Mouse (Mus musculus) stomach, postnatal 0 days (tissue): ENCODE measurements around the gene Islr. TPM values are rescaled to one million over a fixed set of nuclear protein-coding genes. Genes with fewer than 3 reads are reported as not detected.

Source experiments
- ATAC-seq: fragments of 200-750 bp; cut with Nextera tagmentation; 2 replicates; pipeline ENCODE4 v1.8.0; 2017; ENCODE audit not compliant: low FRiP score, low TSS enrichment
- DNase-seq: peaks from one replicate; pipeline ENCODE4 v3.0.0-alpha.2; 2016; ENCODE audit warnings: low spot score
- H3K27ac ChIP-seq: fragments of 300-500 bp; sonication (generic); replicated peaks from 2 replicates; pipeline ENCODE4 v1.5.1; 2014; ENCODE audit warnings: mild to moderate bottlenecking, control low read depth
- H3K27me3 ChIP-seq: fragments of 300-500 bp; sonication (generic); 2 replicates; pipeline ENCODE4 v1.6.1; 2014; ENCODE audit warnings: low read length; ENCODE audit not compliant: control insufficient read depth, insufficient read depth
- H3K36me3 ChIP-seq: fragments of 300-500 bp; sonication (generic); 2 replicates; pipeline ENCODE4 v1.6.1; 2014; ENCODE audit warnings: low read length, mixed read lengths; ENCODE audit not compliant: control insufficient read depth, insufficient read depth
- H3K4me1 ChIP-seq: fragments of 300-500 bp; sonication (generic); replicated peaks from 2 replicates; pipeline ENCODE4 v1.6.1; 2014; ENCODE audit warnings: antibody characterized with exemption; ENCODE audit not compliant: control insufficient read depth, insufficient read depth
- H3K4me2 ChIP-seq: fragments of 300-500 bp; sonication (generic); replicated peaks from 2 replicates; pipeline ENCODE4 v1.6.1; 2014; ENCODE audit warnings: low read depth, mild to moderate bottlenecking, control low read depth, moderate library complexity
- H3K4me3 ChIP-seq: fragments of 300-500 bp; sonication (generic); 2 replicates; pipeline ENCODE4 v1.5.1; 2014; ENCODE audit warnings: low read depth, low read length, control low read depth
- H3K9ac ChIP-seq: fragments of 300-500 bp; sonication (generic); 2 replicates; pipeline ENCODE4 v1.6.1; 2014; ENCODE audit warnings: mild to moderate bottlenecking, low read length, control low read depth, mixed read lengths
- H3K9me3 ChIP-seq: fragments of 300-500 bp; sonication (generic); 2 replicates; pipeline ENCODE4 v1.6.1; 2016; ENCODE audit warnings: low read length; ENCODE audit not compliant: control insufficient read depth
- CTCF ChIP-seq: IDR thresholded peaks from 2 replicates; pipeline ENCODE4 v1.5.1; 2016; ENCODE audit warnings: antibody characterized with exemption, low read depth, mild to moderate bottlenecking, moderate library complexity
- EP300 ChIP-seq: optimal IDR thresholded peaks from 2 replicates; pipeline ENCODE3; 2016; ENCODE audit warnings: antibody characterized with exemption
- whole genome bisulfite sequencing: fragments of 180-500 bp; shearing (Covaris S2); extraction: QIAGEN DNeasy Blood & Tissue Kit; methylation state at CpG from one replicate; pipeline ENCODE4 v1.1.7; 2014; 5-methylcytosine and 5-hydroxymethylcytosine counted together
- polyA plus RNA-seq: library from polyadenylated mRNA; unstranded; fragments of >200 nt; fragmentation: Nextera tagmentation; extraction: Ambion mirVana; gene quantifications from 2 replicates; pipeline ENCODE4 v1.2.1, GENCODE M21; 2015

Islr gene
- polyA plus RNA-seq, 1 experiment from 2014 or later = 46.5 TPM

DNA sequence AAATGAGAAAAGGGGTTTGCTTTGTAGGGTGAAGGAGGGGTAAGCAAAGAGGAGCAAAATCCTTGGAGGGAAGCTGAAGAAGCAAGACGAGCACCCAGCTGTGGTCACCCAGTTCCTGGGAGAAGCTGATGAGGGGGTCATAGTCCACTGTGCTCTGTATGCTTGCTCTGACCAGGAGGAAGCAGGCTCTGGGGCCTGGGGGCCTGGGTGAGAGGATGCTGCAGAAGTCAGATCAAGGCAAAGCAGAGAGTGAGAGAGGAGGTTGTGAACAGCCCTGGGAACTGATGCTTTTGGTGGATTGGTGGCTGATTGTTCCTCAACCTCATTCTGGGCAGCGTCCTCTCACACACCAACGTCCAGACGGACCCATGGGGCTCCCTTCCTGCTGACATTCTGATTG is 26.9 kb downstream of the Islr start:
- 74% methylated on average over 4 of the region's 4 CpGs for WGBS

DNA sequence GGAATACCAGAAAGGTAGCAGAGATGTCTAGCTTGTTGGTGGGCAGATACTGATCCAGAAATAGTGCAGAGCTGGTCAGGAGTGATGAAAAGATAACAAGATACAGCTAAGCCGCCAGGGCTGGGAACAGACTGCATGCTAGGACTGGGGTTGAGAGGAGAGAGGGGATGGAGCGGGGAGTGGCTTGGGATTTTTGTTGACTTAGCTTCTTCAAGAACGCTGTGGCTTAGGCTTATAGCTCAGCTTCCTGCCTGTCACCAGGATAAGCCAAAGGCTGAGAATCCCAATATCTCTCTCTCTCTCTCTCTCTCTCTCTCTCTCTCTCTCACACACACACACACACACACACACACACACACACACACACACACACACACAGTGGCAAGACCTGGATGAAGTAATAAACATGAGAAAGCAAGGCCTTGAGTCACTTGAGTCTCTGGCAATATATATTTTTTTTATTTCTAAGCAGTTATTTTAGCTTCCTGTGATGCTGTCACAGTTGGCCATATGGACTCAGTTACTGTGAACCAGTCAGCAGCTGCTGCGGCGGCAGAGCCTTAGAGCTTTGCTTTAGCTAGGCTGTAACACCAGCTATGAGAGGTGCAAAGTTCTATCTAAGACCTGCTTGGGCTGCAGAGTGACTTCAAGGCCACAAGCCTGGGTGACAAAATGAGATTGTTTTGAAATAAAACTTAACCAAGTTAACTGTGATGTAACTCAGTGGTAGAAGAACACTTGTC is 28.2 kb downstream of the Islr start:
- no peak for TF ChIP-seq CTCF
- TF ChIP-seq EP300 = no peak
- WGBS = 31% methylated on average over 5 of the region's 5 CpGs
- no peak overlapping the region for H3K9ac ChIP-seq
- no peaks in the 10 kb centered on the region for H3K9me3 ChIP-seq
- H3K4me1 ChIP-seq = no peaks in the 10 kb centered on the region
- H3K27me3 ChIP-seq = no peaks in the 10 kb centered on the region
- no peak for DNase-seq
- no peak for ATAC-seq
- no peak overlapping the region for H3K4me3 ChIP-seq
- H3K4me2 ChIP-seq = no peak overlapping the region
- H3K27ac ChIP-seq = 0 out of 2 replicates have a peak overlapping the region, but pooled peaks have one; percentile 3
- H3K36me3 ChIP-seq = no peaks in the 10 kb centered on the region

More for the DNA sequence above, 26.9 kb downstream of the Islr start:
- no peak for TF ChIP-seq CTCF
- no peak for TF ChIP-seq EP300
- DNase-seq (no peak), ATAC-seq (no peak)
- H3K36me3 ChIP-seq = no peaks in the 10 kb centered on the region
- no peak overlapping the region for H3K27ac ChIP-seq
- H3K4me2 ChIP-seq = no peak overlapping the region
- H3K9ac ChIP-seq = no peak overlapping the region
- H3K27me3 ChIP-seq = no peaks in the 10 kb centered on the region
- no peaks in the 10 kb centered on the region for H3K9me3 ChIP-seq
- H3K4me1 ChIP-seq = no peaks in the 10 kb centered on the region
- no peak overlapping the region for H3K4me3 ChIP-seq

DNA sequence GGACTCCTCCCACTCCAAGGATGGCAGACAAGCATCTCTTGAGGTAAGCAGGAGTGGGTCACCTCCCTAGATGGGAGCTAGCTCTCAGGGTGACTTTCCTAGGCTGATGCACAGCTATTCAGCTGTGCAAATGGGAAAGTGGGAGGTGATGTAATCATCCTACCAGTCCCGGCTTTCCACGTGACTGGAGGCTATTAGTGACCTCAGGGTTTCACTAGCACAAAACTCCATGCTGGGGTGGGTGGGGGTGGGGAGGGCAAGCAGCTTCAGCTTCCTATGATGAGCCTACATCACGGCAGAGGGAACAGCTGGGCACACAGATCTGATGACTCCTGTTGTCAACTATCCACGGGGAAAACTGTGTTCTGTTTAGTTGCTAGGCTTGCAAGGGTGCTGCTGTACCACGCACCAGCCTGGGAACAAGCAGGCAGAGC is 29.3 kb downstream of the Islr start:
- no peak overlapping the region for H3K4me2 ChIP-seq
- no peaks in the 10 kb centered on the region for H3K4me1 ChIP-seq
- no peaks in the 10 kb centered on the region for H3K27me3 ChIP-seq
- no peak overlapping the region for H3K27ac ChIP-seq
- ATAC-seq (no peak), DNase-seq (no peak)
- no peak for TF ChIP-seq EP300
- no peak for TF ChIP-seq CTCF
- H3K9me3 ChIP-seq = no peaks in the 10 kb centered on the region
- WGBS = 24% methylated on average over 5 of the region's 5 CpGs
- no peak overlapping the region for H3K4me3 ChIP-seq
- no peak overlapping the region for H3K9ac ChIP-seq
- H3K36me3 ChIP-seq = no peaks in the 10 kb centered on the region

DNA sequence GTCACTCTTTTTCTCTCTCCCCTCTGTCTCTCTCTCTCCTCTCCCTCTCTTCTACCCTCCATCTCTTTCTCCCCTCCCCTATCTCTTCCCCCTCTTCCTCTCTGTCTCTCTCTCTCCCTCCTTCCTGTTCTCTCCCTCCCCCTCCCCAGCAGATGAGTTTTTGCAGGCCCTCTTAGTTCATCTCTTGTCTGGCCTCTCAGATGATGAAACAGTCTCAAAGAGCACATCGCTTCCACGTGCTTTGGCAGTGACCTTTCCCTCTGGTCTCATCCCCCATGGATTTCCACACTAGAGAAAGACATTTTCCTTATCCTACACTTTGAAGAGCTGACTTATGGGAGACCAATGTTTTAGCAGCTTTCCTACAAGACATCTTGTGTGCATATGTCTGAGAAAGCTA is 31.2 kb downstream of the Islr start:
- WGBS = 61% methylated on average over 2 of the region's 2 CpGs

DNA sequence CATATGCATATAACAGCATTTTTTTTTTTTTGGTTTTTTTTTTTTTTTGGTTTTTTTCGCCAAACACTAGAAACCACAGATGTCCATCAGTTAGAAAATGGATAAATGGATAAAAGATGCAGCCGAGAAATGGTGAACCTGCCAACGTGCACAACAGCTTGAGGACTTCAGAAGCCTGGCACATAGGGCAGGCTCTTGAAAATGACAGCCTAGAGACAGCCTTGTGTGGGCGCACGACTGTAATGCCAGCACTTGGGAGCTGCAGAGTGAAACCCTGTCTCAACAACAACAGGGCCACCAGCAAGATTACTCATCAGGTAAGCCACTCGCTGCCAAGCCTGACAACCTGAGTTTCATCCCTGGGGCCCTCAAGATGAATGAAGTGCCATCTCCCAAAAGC is 34.7 kb downstream of the Islr start:
- Histone ChIP-seq H3K9me3 (no peaks in the 10 kb centered on the region), H3K4me3 (no peak overlapping the region), H3K27me3 (no peaks in the 10 kb centered on the region), H3K27ac (no peak overlapping the region), H3K9ac (no peak overlapping the region), H3K36me3 (no peaks in the 10 kb centered on the region), H3K4me1 (no peaks in the 10 kb centered on the region), H3K4me2 (no peak overlapping the region)
- no peak for TF ChIP-seq EP300
- no peak for TF ChIP-seq CTCF
- WGBS = 80% methylated on average over 6 of the region's 6 CpGs
- DNase-seq (no peak), ATAC-seq (no peak)

More for the DNA sequence above, 31.2 kb downstream of the Islr start:
- H3K4me2 ChIP-seq = no peak overlapping the region
- H3K4me3 ChIP-seq = no peak overlapping the region
- no peaks in the 10 kb centered on the region for H3K9me3 ChIP-seq
- H3K27ac ChIP-seq = no peak overlapping the region
- no peaks in the 10 kb centered on the region for H3K36me3 ChIP-seq
- no peak for ATAC-seq
- no peaks in the 10 kb centered on the region for H3K4me1 ChIP-seq
- H3K27me3 ChIP-seq = no peaks in the 10 kb centered on the region
- TF ChIP-seq EP300 (no peak), CTCF (no peak)
- no peak for DNase-seq
- no peak overlapping the region for H3K9ac ChIP-seq

DNA sequence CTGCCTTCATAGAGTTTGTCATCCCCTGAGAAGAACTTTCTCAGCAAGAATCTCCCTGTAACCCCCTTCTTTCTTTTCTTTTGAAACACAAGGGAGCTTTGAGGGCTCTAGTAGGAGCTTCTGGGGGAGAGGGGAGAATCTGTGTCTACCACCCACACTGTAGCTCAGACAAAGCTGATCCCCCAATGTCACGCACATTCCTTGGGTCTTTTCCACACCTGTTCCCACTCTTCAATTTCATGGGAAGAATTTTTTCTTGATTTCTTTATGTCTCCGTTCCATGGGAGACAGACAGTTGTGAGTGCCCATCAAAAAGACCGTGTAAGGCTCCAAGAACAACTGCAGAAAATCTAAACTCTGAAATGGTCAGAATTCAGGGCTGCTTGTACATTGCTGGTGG is 35.2 kb downstream of the Islr start:
- ATAC-seq (no peak), DNase-seq (no peak)
- Histone ChIP-seq H3K9me3 (no peaks in the 10 kb centered on the region), H3K27ac (no peak overlapping the region), H3K4me1 (no peaks in the 10 kb centered on the region), H3K4me2 (no peak overlapping the region), H3K4me3 (no peak overlapping the region), H3K36me3 (no peaks in the 10 kb centered on the region), H3K27me3 (no peaks in the 10 kb centered on the region), H3K9ac (no peak overlapping the region)
- TF ChIP-seq EP300 (no peak), CTCF (no peak)
- 61% methylated on average over 3 of the region's 3 CpGs for WGBS
